Mouse (Mus musculus) heart, embryonic 15.5 days (tissue): Measurements from ENCODE around the gene Wdfy3. TPM values are rescaled to one million over a fixed set of nuclear protein-coding genes. Genes with fewer than 3 reads are reported as not detected.

Source experiments
- ATAC-seq: fragments of 200-750 bp; cut with Nextera tagmentation; replicated peaks from 2 replicates; pipeline ENCODE4 v1.8.0; 2017; ENCODE audit warnings: low read depth, moderate TSS enrichment; ENCODE audit not compliant: insufficient number of reproducible peaks, insufficient read depth, low FRiP score
- H3K27ac ChIP-seq: fragments of 300-500 bp; sonication (generic); 2 replicates; pipeline ENCODE4 v1.5.1; 2015; ENCODE audit warnings: mild to moderate bottlenecking, inconsistent platforms
- H3K27me3 ChIP-seq: fragments of 300-500 bp; sonication (generic); 2 replicates; pipeline ENCODE4 v1.6.1; 2015; ENCODE audit warnings: inconsistent platforms
- H3K36me3 ChIP-seq: fragments of 300-500 bp; sonication (generic); 2 replicates; pipeline ENCODE4 v1.6.1; 2015; ENCODE audit warnings: mild to moderate bottlenecking, inconsistent platforms
- H3K4me1 ChIP-seq: fragments of 300-500 bp; sonication (generic); replicated peaks from 2 replicates; pipeline ENCODE4 v1.6.1; 2015; ENCODE audit warnings: inconsistent platforms
- H3K4me2 ChIP-seq: fragments of 300-500 bp; sonication (generic); 2 replicates; pipeline ENCODE4 v1.6.1; 2015; ENCODE audit warnings: inconsistent platforms, mild to moderate bottlenecking, moderate library complexity
- H3K4me3 ChIP-seq: fragments of 300-500 bp; sonication (generic); 2 replicates; pipeline ENCODE4 v1.5.1; 2015; ENCODE audit warnings: mild to moderate bottlenecking, inconsistent platforms
- H3K9ac ChIP-seq: fragments of 300-500 bp; sonication (generic); 2 replicates; pipeline ENCODE4 v1.6.1; 2015; ENCODE audit warnings: mild to moderate bottlenecking, inconsistent platforms
- H3K9me3 ChIP-seq: fragments of 300-500 bp; sonication (generic); replicated peaks from 2 replicates; pipeline ENCODE4 v1.6.1; 2016; ENCODE audit warnings: inconsistent platforms
- WGBS: fragments of 180-500 bp; shearing (Covaris S2); methylation state at CpG from one replicate; pipeline ENCODE4 v1.1.7; 2015; ENCODE audit warnings: mixed read lengths; 5-methylcytosine and 5-hydroxymethylcytosine counted together
- polyA plus RNA-seq: library from polyadenylated mRNA; unstranded; fragments of >200 nt; fragmentation: Nextera tagmentation; extraction: Ambion mirVana; gene quantifications from 2 replicates; pipeline ENCODE4 v1.2.1, GENCODE M21; 2015

Wdfy3 gene
- polyA plus RNA-seq, 1 experiment from 2014 or later = 8.7 TPM

DNA sequence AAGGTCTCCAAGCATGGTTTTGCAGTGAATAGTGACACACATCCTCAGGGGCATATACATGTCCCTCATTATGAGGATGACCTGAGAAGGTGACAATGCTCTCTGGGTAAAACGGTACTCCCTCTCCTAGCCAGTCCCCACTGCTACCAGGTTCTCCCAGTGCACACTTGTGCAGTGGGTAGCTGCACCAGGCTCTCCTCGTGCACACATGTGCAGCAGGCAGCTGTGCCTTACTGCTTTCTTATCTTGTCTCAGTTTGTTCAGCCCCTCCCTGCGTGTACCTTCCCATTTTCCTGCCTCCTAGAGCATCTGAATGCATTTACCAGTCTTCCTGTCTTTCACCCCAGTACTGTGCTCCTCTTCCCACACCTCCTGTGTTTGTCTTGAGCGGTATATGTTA, 277.1 kb downstream of the Wdfy3 start:
- no peak for ATAC-seq
- H3K27me3 ChIP-seq = no peaks in the 10 kb centered on the region
- H3K9me3 ChIP-seq = no peaks in the 10 kb centered on the region
- no peak overlapping the region for H3K9ac ChIP-seq
- H3K36me3 ChIP-seq = no peaks in the 10 kb centered on the region
- no peak overlapping the region for H3K4me2 ChIP-seq
- 0 out of 2 replicates have a peak, but pooled peaks cover 6% of the 10 kb centered on the region for H3K4me1 ChIP-seq
- no peak overlapping the region for H3K4me3 ChIP-seq
- H3K27ac ChIP-seq = no peak overlapping the region
- WGBS = 46% methylated on average over 4 of the region's 4 CpGs

DNA sequence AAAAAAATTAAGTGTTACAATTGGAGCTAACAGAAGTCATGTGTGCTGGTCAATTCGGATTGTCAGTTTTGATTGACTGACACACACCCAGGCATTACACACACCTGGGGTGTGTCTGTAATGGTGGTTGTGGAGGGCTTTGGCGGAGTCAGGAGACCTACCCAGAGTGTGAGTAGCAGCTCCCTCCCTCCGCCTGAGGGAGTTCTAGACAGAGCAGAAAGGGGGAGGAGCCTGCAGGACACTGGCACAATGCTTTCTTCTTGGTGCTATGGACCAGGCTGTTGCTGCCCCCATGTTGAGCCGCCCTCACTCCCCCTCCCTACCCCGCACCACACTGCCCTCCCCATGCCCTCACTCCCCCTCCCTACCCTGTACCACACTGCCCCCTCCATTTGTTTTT, 279.2 kb downstream of the Wdfy3 start:
- Histone ChIP-seq H3K4me3 (no peak overlapping the region), H3K9ac (no peak overlapping the region), H3K27ac (no peak overlapping the region), H3K4me2 (no peak overlapping the region), H3K9me3 (no peaks in the 10 kb centered on the region), H3K36me3 (no peaks in the 10 kb centered on the region), H3K27me3 (no peaks in the 10 kb centered on the region), H3K4me1 (0 out of 2 replicates have a peak, but pooled peaks cover 6% of the 10 kb centered on the region)
- WGBS = 68% methylated on average over 5 of the region's 5 CpGs
- ATAC-seq = no peak

DNA sequence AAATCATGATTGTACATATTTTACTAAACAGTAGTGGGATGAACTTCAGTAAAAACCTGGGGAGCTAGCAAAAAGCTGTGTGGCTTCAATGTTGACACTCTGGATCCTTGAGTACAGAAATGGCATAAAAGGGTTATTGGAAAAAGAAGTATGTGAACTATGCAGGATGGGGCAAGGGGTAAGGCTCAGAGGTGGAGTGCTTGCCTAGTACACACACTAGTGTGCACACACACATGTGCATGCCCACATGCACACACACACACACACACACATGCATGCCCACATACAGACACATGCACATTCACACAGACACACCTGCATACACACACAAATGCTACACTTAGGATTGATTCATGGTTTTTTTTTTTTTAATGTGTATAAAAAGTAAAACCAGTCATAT, 280.0 kb downstream of the Wdfy3 start:
- Histone ChIP-seq H3K9ac (no peak overlapping the region), H3K4me3 (no peak overlapping the region), H3K4me1 (0 out of 2 replicates have a peak, but pooled peaks cover 6% of the 10 kb centered on the region), H3K27me3 (no peaks in the 10 kb centered on the region), H3K9me3 (no peaks in the 10 kb centered on the region), H3K4me2 (no peak overlapping the region), H3K36me3 (no peaks in the 10 kb centered on the region), H3K27ac (no peak overlapping the region)
- ATAC-seq = no peak

DNA sequence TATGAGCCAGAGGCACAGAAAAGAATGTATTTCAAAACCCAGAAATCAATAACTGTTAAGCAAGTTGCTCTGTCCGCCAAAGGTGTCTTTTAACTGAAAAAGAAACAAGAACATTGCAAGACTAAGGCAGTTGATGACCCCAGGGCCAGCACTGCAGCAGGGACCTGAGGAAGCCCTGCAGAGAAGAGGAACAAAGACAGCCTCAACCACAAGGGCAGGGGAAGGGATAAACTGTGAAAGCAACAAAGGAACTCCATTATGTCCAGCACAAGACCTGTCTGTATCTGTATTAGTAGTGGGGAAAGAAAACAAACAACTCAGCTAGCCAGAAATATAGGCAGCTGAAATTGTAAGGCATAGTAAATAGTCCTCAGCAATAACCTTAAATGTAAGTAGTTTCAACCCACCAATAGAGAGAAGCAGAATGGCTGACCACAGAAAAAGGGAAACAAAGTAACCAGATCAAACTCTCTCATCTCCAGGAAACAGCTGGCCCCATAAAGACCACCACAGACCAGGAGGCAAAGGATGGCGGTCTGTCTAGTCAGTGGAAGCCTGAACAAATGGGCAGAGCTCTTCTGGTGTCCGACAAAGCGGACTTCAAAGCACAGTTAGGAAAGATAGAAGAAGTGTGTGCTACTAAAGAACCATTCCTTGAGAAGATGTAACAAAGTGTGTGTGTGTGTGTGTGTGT, 283.7 kb downstream of the Wdfy3 start:
- Histone ChIP-seq H3K9me3 (no peaks in the 10 kb centered on the region), H3K4me1 (no peaks in the 10 kb centered on the region), H3K27ac (no peak overlapping the region), H3K9ac (no peak overlapping the region), H3K4me3 (no peak overlapping the region), H3K4me2 (no peak overlapping the region), H3K36me3 (no peaks in the 10 kb centered on the region), H3K27me3 (no peaks in the 10 kb centered on the region)
- ATAC-seq = no peak
- 65% methylated on average over 4 of the region's 4 CpGs for WGBS

DNA sequence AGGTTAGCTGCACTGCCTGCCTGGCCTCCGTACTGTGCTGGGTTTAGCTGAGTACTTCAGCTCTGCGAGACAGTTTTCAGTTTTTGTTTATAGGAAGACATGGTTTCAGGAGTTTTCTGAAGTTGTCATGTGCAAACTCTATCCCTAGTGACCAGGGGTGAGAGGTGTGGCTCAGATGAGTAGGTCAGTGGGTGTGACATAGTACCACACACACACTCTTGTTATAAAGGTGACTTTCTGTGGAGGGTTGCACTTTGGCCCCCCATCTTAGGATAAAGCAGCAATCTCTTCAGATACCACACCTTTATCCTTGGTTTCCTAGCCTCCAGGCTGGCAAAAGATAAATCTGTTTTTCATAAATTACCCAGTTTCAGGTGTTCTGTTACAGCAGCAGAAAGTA, 284.9 kb downstream of the Wdfy3 start:
- Histone ChIP-seq H3K9ac (no peak overlapping the region), H3K27ac (no peak overlapping the region), H3K36me3 (no peaks in the 10 kb centered on the region), H3K27me3 (no peaks in the 10 kb centered on the region), H3K4me3 (no peak overlapping the region), H3K4me1 (no peaks in the 10 kb centered on the region), H3K4me2 (no peak overlapping the region), H3K9me3 (no peaks in the 10 kb centered on the region)
- ATAC-seq = no peak
- WGBS = 84% methylated on average over 2 of the region's 2 CpGs

DNA sequence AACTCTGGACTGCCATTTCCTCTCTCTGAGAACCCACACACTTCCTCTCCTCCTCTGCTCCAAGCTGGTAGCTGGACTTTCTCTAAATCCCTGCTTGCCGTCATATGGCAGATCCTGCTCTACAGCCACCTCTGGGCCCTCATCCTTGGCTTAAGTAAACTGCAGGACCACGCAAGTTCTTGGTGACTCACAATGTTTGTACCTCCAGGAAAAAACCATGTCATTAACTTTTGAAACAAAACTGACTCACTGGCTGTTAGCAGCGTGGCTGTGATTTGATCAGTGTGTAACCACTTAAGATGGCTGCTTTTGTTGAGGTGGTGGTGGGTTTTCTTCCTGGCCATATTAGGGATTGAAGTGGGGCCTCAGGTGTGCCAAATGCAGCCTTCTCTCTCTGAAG, 285.4 kb downstream of the Wdfy3 start:
- no peaks in the 10 kb centered on the region for H3K4me1 ChIP-seq
- H3K9me3 ChIP-seq = no peaks in the 10 kb centered on the region
- H3K27me3 ChIP-seq = no peaks in the 10 kb centered on the region
- no peak overlapping the region for H3K4me3 ChIP-seq
- no peak overlapping the region for H3K4me2 ChIP-seq
- H3K9ac ChIP-seq = no peak overlapping the region
- no peak for ATAC-seq
- WGBS = 69% methylated on average over 3 of the region's 3 CpGs
- no peaks in the 10 kb centered on the region for H3K36me3 ChIP-seq
- no peak overlapping the region for H3K27ac ChIP-seq
